Mouse (Mus musculus): Measurements from ENCODE around the gene Fance.

Gene Fance

GRCm38 (mm10) chr17:28290671-28291070, 22.6 kb upstream of the Fance start:
- in situ Hi-C loops (cut with MboI, MseI) = no loop called here

- in situ Hi-C loops (cut with MboI, MseI) = no loop called here
Observed at GRCm38 (mm10) chr17:28291346-28291745, 22.0 kb upstream of the Fance start.

GRCm38 (mm10) chr17:28293716-28294115, 19.6 kb upstream of the Fance start:
- in situ Hi-C loops (cut with MboI, MseI) = no loop called here

GRCm38 (mm10) chr17:28294449-28295333, 18.6 kb upstream of the Fance start:
- in situ Hi-C loops (cut with MboI, MseI) = no loop called here

GRCm38 (mm10) chr17:28298888-28299287, 14.4 kb upstream of the Fance start:
- in situ Hi-C loops (cut with MboI, MseI) = no loop called here

GRCm38 (mm10) chr17:28299669-28300320, 13.5 kb upstream of the Fance start:
- in situ Hi-C loops (cut with MboI, MseI) = loop anchor here (5.0 kb wide), 1 partner anchor 52 kb away; no protein-coding TSS in a partner anchor

- in situ Hi-C loops (cut with MboI, MseI) = loop anchor here (5.0 kb wide), 1 partner anchor 53 kb away; no protein-coding TSS in a partner anchor
Observed at GRCm38 (mm10) chr17:28300323-28300722, 13.0 kb upstream of the Fance start.

- in situ Hi-C loops (cut with MboI, MseI) = loop anchor here (5.0 kb wide), 1 partner anchor 54 kb away; no protein-coding TSS in a partner anchor
Observed at GRCm38 (mm10) chr17:28300850-28301249, 12.5 kb upstream of the Fance start.

- in situ Hi-C loops (cut with MboI, MseI) = no loop called here
Observed at GRCm38 (mm10) chr17:28305172-28305571, 8.1 kb upstream of the Fance start.

GRCm38 (mm10) chr17:28308297-28309195, 4.8 kb upstream of the Fance start:
- in situ Hi-C loops (cut with MboI, MseI) = no loop called here

- in situ Hi-C loops (cut with MboI, MseI) = no loop called here
Observed at GRCm38 (mm10) chr17:28310831-28311230, 2.5 kb upstream of the Fance start.

GRCm38 (mm10) chr17:28311366-28312132, 1.8 kb upstream of the Fance start:
- in situ Hi-C loops (cut with MboI, MseI) = no loop called here

GRCm38 (mm10) chr17:28312232-28313211, 797 bp upstream of the Fance start:
- in situ Hi-C loops (cut with MboI, MseI) = no loop called here

- in situ Hi-C loops (cut with MboI, MseI) = no loop called here
Observed at GRCm38 (mm10) chr17:28313880-28314225, 534 bp downstream of the Fance start.

- in situ Hi-C loops (cut with MboI, MseI) = loop anchor here (5.0 kb wide), 1 partner anchor 88 kb away; no protein-coding TSS in a partner anchor
Observed at GRCm38 (mm10) chr17:28315611-28316160, 2.4 kb downstream of the Fance start.

- in situ Hi-C loops (cut with MboI, MseI) = loop anchor here (5.0 kb wide), 1 partner anchor 89 kb away; no protein-coding TSS in a partner anchor
Observed at GRCm38 (mm10) chr17:28316476-28316875, 3.2 kb downstream of the Fance start.

- in situ Hi-C loops (cut with MboI, MseI) = loop anchor here (5.0 kb wide), 1 partner anchor 90 kb away; no protein-coding TSS in a partner anchor
Observed at GRCm38 (mm10) chr17:28317091-28317490, 3.8 kb downstream of the Fance start.

- in situ Hi-C loops (cut with MboI, MseI) = loop anchor here (5.0 kb wide), 1 partner anchor 90 kb away; no protein-coding TSS in a partner anchor
Observed at GRCm38 (mm10) chr17:28317725-28318124, 4.4 kb downstream of the Fance start.

- in situ Hi-C loops (cut with MboI, MseI) = no loop called here
Observed at GRCm38 (mm10) chr17:28321700-28322099, 8.4 kb downstream of the Fance start.
